Mouse (Mus musculus) G1E (cell line): Measurements from ENCODE around the gene Pnkp. TPM values are rescaled to one million over a fixed set of nuclear protein-coding genes. Genes with fewer than 3 reads are reported as not detected.

ENCODE experiments used
- ATAC-seq: 2 replicates; pipeline ENCODE4 v1.8.0; 2016; ENCODE audit warnings: mild to moderate bottlenecking; ENCODE audit not compliant: insufficient number of reproducible peaks, poor library complexity, low FRiP score, severe bottlenecking; ENCODE audit errors: extremely low read depth
- DNase-seq: peaks from one replicate; pipeline ENCODE4 v3.0.0; 2012; ENCODE audit warnings: low spot score
- H3K27me3 ChIP-seq: 2 replicates; pipeline ENCODE4 v1.6.1; 2012; ENCODE audit warnings: mild to moderate bottlenecking, low read length, inconsistent platforms; ENCODE audit not compliant: insufficient read depth
- H3K36me3 ChIP-seq: replicated peaks from 2 replicates; pipeline ENCODE3; 2012; ENCODE audit warnings: mild to moderate bottlenecking, inconsistent platforms
- H3K4me1 ChIP-seq: 2 replicates; pipeline ENCODE4 v1.6.1; 2012; ENCODE audit warnings: low read depth, low read length, inconsistent platforms, mixed read lengths; ENCODE audit not compliant: insufficient read depth
- H3K4me3 ChIP-seq: 2 replicates; pipeline ENCODE4 v1.5.1; 2012; ENCODE audit warnings: low read depth, mild to moderate bottlenecking, inconsistent platforms, low read length, moderate library complexity, mixed read lengths
- H3K9me3 ChIP-seq: replicated peaks from 2 replicates; pipeline ENCODE4 v1.6.1; 2012; ENCODE audit warnings: inconsistent platforms
- CTCF ChIP-seq: IDR thresholded peaks from 2 replicates; pipeline ENCODE4 v1.5.1; 2012; ENCODE audit warnings: low read depth, low read length, inconsistent platforms, mixed read lengths
- GATA1 ChIP-seq: IDR thresholded peaks from 2 replicates; pipeline ENCODE4 v1.6.1; 2012; ENCODE audit warnings: borderline replicate concordance, low read length, inconsistent platforms, mixed read lengths
- GATA2 ChIP-seq: IDR thresholded peaks from 2 replicates; pipeline ENCODE4 v1.6.1; 2012; ENCODE audit warnings: low read depth, low read length, inconsistent platforms, borderline replicate concordance
- POLR2AphosphoS5 ChIP-seq: IDR thresholded peaks from 2 replicates; pipeline ENCODE4 v1.6.1; 2012; ENCODE audit warnings: low read depth, low read length, inconsistent platforms; ENCODE audit not compliant: insufficient replicate concordance
- TAL1 ChIP-seq: conservative IDR thresholded peaks from 2 replicates; pipeline ENCODE4 v1.6.1; 2012; ENCODE audit warnings: low read depth, low read length, inconsistent platforms, mixed read lengths
- polyA plus RNA-seq: library from polyadenylated mRNA; stranded (reverse); fragments of >175 nt; gene quantifications from 2 replicates; pipeline ENCODE4 v1.2.3, GENCODE M21; 2012
- total RNA-seq, 2 experiments: library from RNA; stranded (forward) in 1 of 2; stranded (reverse) in 1 of 2; fragments of 200-1000 nt in 1 of 2; fragments of >200 nt in 1 of 2; fragmentation: Nextera tagmentation in 1 of 2; gene quantifications; 2 replicates each; pipeline ENCODE4 v1.2.3; 2014 to 2017

The Pnkp gene
- total and polyA plus RNA-seq, 3 experiments = 28.2 to 35.8 (median 33.0) TPM

GRCm38 (mm10) chr7:44836423-44837053 lies 20.4 kb upstream of the Pnkp start:
- H3K9me3 ChIP-seq = peaks cover 14% of the 10 kb centered on the region
- H3K4me1 ChIP-seq = peaks cover 37% of the 10 kb centered on the region
- H3K36me3 ChIP-seq = peaks cover 94% of the 10 kb centered on the region
- ATAC-seq = no peak
- DNase-seq = no peak
- TF ChIP-seq GATA2 (no peak), POLR2AphosphoS5 (0 out of 2 replicates have a peak, but pooled peaks have one; percentile 26)
- H3K27me3 ChIP-seq = no peaks in the 10 kb centered on the region
- no peak overlapping the region for H3K4me3 ChIP-seq

GRCm38 (mm10) chr7:44838073-44838472 lies 18.9 kb upstream of the Pnkp start:
- ATAC-seq (no peak), DNase-seq (no peak)
- no peak overlapping the region for H3K4me3 ChIP-seq
- TF ChIP-seq TAL1 (no peak), POLR2AphosphoS5 (no peak), CTCF (no peak), GATA2 (no peak), GATA1 (no peak)
- H3K27me3 ChIP-seq = no peaks in the 10 kb centered on the region
- peaks cover 33% of the 10 kb centered on the region for H3K4me1 ChIP-seq
- H3K9me3 ChIP-seq = peaks cover 14% of the 10 kb centered on the region
- peaks cover 97% of the 10 kb centered on the region for H3K36me3 ChIP-seq

DNA sequence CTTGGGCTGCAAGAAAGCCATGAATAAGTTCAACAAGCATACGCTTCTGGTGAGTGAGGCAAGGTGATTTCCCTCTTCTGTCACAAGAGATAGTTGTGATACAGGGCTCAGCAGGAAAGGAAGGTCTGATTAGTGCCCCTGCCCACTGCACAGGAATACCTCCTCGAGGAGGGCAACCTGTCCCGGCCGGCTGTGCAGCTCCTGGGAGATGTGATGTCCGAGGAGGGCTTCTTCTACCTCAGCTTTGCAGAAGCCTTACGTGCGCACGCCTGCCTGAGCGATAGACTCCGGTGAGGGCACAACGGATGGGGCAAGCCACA lies 17.8 kb upstream of the Pnkp start:
- TF ChIP-seq TAL1 (no peak), CTCF (no peak), GATA1 (no peak), GATA2 (no peak), POLR2AphosphoS5 (no peak)
- DNase-seq = no peak
- H3K36me3 ChIP-seq = peaks cover 100% of the 10 kb centered on the region
- H3K4me1 ChIP-seq = peaks cover 38% of the 10 kb centered on the region
- peaks cover 14% of the 10 kb centered on the region for H3K9me3 ChIP-seq
- no peak for ATAC-seq
- H3K4me3 ChIP-seq = no peak overlapping the region; the same call in 1 of the 2 replicates
- no peaks in the 10 kb centered on the region for H3K27me3 ChIP-seq

GRCm38 (mm10) chr7:44839491-44840191 lies 17.3 kb upstream of the Pnkp start:
- H3K9me3 ChIP-seq = peaks cover 14% of the 10 kb centered on the region
- peaks cover 38% of the 10 kb centered on the region for H3K4me1 ChIP-seq
- peak overlapping the region; percentile 31; the same call in 1 of the 2 replicates for H3K4me3 ChIP-seq
- DNase-seq = no peak
- no peak for ATAC-seq
- H3K27me3 ChIP-seq = no peaks in the 10 kb centered on the region
- TF ChIP-seq GATA2 = no peak
- no peak for TF ChIP-seq CTCF
- TF ChIP-seq GATA1 = no peak
- TF ChIP-seq POLR2AphosphoS5 = no peak
- no peak for TF ChIP-seq TAL1
- H3K36me3 ChIP-seq = peaks cover 100% of the 10 kb centered on the region

GRCm38 (mm10) chr7:44840426-44840825 lies 16.5 kb upstream of the Pnkp start:
- ATAC-seq = no peak
- DNase-seq = no peak
- TF ChIP-seq GATA1 (no peak), POLR2AphosphoS5 (no peak)
- peaks cover 100% of the 10 kb centered on the region for H3K36me3 ChIP-seq
- H3K27me3 ChIP-seq = no peaks in the 10 kb centered on the region
- H3K4me3 ChIP-seq = no peak overlapping the region
- peaks cover 14% of the 10 kb centered on the region for H3K9me3 ChIP-seq
- H3K4me1 ChIP-seq = peaks cover 37% of the 10 kb centered on the region

DNA sequence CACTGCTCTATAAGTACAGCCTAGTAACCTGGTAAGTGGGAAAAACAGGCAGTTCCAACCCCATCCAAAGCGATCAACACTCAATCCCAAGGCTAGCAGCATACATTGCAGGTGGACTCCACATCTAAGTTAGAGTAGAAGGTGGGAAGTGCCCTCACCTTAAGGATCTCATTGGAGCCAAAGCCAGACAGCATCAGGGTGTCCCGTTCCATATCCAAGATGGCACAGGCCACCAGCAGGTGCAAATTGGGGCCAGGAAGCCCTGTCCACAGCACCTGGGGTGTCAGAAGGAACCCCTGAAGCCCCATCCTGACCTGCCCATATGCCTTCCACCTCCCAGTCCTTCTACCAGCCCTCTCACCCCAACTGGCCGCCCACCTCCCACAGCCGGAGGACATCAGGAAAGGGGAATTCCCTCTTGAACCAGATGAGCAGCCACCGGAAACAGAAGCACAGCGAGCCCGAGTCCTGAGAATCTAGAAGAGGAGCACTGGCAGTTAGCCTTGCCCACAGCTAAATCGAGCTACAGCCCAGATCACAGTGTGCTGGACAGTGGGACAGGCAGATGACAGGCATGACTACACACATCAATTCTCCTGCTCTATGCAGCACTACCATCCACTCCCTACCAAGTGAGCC lies 15.0 kb upstream of the Pnkp start:
- Histone ChIP-seq H3K4me3 (no peak overlapping the region), H3K4me1 (peaks cover 31% of the 10 kb centered on the region), H3K36me3 (peaks cover 100% of the 10 kb centered on the region), H3K27me3 (no peaks in the 10 kb centered on the region), H3K9me3 (peaks cover 14% of the 10 kb centered on the region)
- TF ChIP-seq GATA1 (no peak), CTCF (no peak), POLR2AphosphoS5 (no peak; the same call in 1 of the 2 replicates), TAL1 (no peak), GATA2 (no peak)
- ATAC-seq (no peak), DNase-seq (no peak)
